Mouse (Mus musculus): ENCODE measurements around the gene Dagla.

DNA sequence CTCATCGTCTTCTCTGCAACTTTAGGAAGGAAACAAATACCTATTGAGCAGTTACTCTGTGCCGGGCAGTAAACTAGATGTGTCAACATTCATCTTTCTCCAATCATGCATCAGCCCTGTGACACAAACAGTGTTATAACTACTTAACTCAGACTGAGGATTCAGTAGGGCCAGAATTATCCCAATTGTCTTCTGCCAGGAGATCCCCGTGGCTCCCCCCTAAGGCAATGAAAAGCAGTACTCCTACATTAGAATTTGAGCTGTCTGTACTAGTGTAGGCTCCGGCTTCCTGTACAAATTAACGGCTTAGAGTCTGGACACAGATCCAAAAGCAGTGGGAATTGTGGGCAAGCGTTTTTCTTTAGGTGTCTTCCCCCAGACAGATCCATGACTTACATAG is 99.6 kb downstream of the Dagla start:
- no peak for TF ChIP-seq CTCF (IDR thresholded peaks at IDR 0.05; ENCODE audit: low read depth, low read length)
- TF ChIP-seq TAL1 (conservative IDR thresholded peaks at IDR 0.05; ENCODE audit: low read depth, low read length): no peak
- TF ChIP-seq GATA2 (IDR thresholded peaks at IDR 0.05; ENCODE audit: borderline replicate concordance, low read depth, low read length): no peak

Data from G1E (cell line).